Mouse (Mus musculus) liver, embryonic 12.5 days (tissue): ENCODE measurements around the gene Cep97. TPM values are rescaled to one million over a fixed set of nuclear protein-coding genes. Genes with fewer than 3 reads are reported as not detected.

Source experiments
- ATAC-seq: fragments of 200-750 bp; cut with Nextera tagmentation; 2 replicates; pipeline ENCODE4 v1.8.0; 2017; ENCODE audit warnings: moderate number of reproducible peaks, mild to moderate bottlenecking, moderate library complexity
- H3K27ac ChIP-seq: fragments of 300-500 bp; sonication (generic); 2 replicates; pipeline ENCODE4 v1.5.1; 2016; ENCODE audit warnings: mild to moderate bottlenecking
- H3K27me3 ChIP-seq: fragments of 300-500 bp; sonication (generic); replicated peaks from 2 replicates; pipeline ENCODE4 v1.6.1; 2016; ENCODE audit warnings: mild to moderate bottlenecking, moderate library complexity
- H3K36me3 ChIP-seq: fragments of 300-500 bp; sonication (generic); 2 replicates; pipeline ENCODE4 v1.6.1; 2016; ENCODE audit warnings: mild to moderate bottlenecking, moderate library complexity
- H3K4me1 ChIP-seq: fragments of 300-500 bp; sonication (generic); 2 replicates; pipeline ENCODE4 v1.6.1; 2016
- H3K4me2 ChIP-seq: fragments of 300-500 bp; sonication (generic); 2 replicates; pipeline ENCODE4 v1.6.1; 2016; ENCODE audit warnings: mild to moderate bottlenecking, moderate library complexity
- H3K4me3 ChIP-seq: fragments of 300-500 bp; sonication (generic); 2 replicates; pipeline ENCODE4 v1.5.1; 2016; ENCODE audit warnings: mild to moderate bottlenecking, moderate library complexity
- H3K9ac ChIP-seq: fragments of 300-500 bp; sonication (generic); 2 replicates; pipeline ENCODE4 v1.6.1; 2016; ENCODE audit warnings: mild to moderate bottlenecking, moderate library complexity
- H3K9me3 ChIP-seq: fragments of 300-500 bp; sonication (generic); replicated peaks from 2 replicates; pipeline ENCODE4 v1.6.1; 2016; ENCODE audit warnings: mild to moderate bottlenecking, moderate library complexity
- WGBS: fragments of 180-500 bp; shearing (Covaris S2); methylation state at CpG from one replicate; pipeline ENCODE4 v1.1.7; 2016; ENCODE audit not compliant: insufficient replicate concordance; 5-methylcytosine and 5-hydroxymethylcytosine counted together
- polyA plus RNA-seq: library from polyadenylated mRNA; unstranded; fragments of >200 nt; fragmentation: Nextera tagmentation; extraction: Ambion mirVana; gene quantifications from 2 replicates; pipeline ENCODE4 v1.2.1, GENCODE M21; 2016

Gene Cep97
- polyA plus RNA-seq, 1 experiment from 2014 or later: 6.0 TPM

DNA sequence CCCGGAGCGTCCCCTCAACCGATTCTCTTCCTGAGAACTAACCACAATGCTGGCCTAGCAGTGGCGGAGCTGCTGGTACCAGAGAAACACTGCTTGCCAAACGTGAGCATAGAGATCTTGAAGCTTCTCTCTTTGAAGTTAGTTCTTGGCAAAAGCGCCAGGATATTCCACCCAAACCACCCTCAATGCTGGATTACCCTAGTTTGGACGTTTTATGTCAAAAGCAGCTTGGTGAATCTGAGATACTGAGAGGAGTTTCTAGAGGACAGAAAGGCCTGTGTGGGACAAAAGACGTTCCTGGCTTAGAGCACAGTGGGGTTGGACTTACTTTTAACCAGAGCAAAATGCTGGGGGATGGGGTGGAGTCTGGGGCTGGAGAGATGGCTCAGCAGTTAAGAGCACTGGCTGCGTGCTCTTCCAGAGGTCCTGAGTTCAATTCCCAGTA, 39.0 kb downstream of the Cep97 start:
- WGBS: 6% methylated on average over 9 of the region's 9 CpGs
- Histone ChIP-seq H3K4me3 (peak overlapping the region; percentile 83), H3K36me3 (no peaks in the 10 kb centered on the region), H3K9me3 (no peaks in the 10 kb centered on the region), H3K27ac (peak overlapping the region; percentile 86), H3K4me1 (peaks cover 57% of the 10 kb centered on the region), H3K9ac (peak overlapping the region; percentile 78), H3K27me3 (no peaks in the 10 kb centered on the region), H3K4me2 (peak overlapping the region; percentile 97)
- no peak for ATAC-seq

- peaks cover 61% of the 10 kb centered on the region for H3K4me1 ChIP-seq
Measured at GRCm38 (mm10) chr16:55894893-55895650, 39.6 kb downstream of the Cep97 start, which contains the start of gene Nxpe3. Gene Nxpe3 (minus strand): TSS chr16:55895285.

GRCm38 (mm10) chr16:55894536-55894892, 40.1 kb downstream of the Cep97 start:
- no peaks in the 10 kb centered on the region for H3K27me3 ChIP-seq
- H3K36me3 ChIP-seq: peaks cover 11% of the 10 kb centered on the region
- H3K4me1 ChIP-seq: peaks cover 61% of the 10 kb centered on the region
- H3K4me2 ChIP-seq: peak overlapping the region; percentile 97
- peak overlapping the region; percentile 78 for H3K9ac ChIP-seq
- peak; percentile 37 for ATAC-seq
- H3K27ac ChIP-seq: peak overlapping the region; percentile 86
- H3K4me3 ChIP-seq: peak overlapping the region; percentile 83
- H3K9me3 ChIP-seq: no peaks in the 10 kb centered on the region
- 0% methylated on average over 4 of the region's 4 CpGs for WGBS

More at GRCm38 (mm10) chr16:55894893-55895650, 39.6 kb downstream of the Cep97 start, which contains the start of gene Nxpe3:
- no peaks in the 10 kb centered on the region for H3K27me3 ChIP-seq
- peak within 1 kb of the TSS; percentile 83 for H3K4me3 ChIP-seq
- peak; percentile 90 for ATAC-seq
- under 1% methylated on average over 74 of the region's 74 CpGs for WGBS
- peak within 1 kb of the TSS; percentile 78 for H3K9ac ChIP-seq
- peaks cover 6% of the 10 kb centered on the region for H3K36me3 ChIP-seq
- peak within 1 kb of the TSS; percentile 97 for H3K4me2 ChIP-seq
- no peaks in the 10 kb centered on the region for H3K9me3 ChIP-seq
- H3K27ac ChIP-seq: peak within 1 kb of the TSS; percentile 86

- Histone ChIP-seq H3K27ac (0 out of 2 replicates have a peak overlapping the region, but pooled peaks have one; percentile 15), H3K9ac (peak overlapping the region; percentile 78; the same call in 1 of the 2 replicates), H3K4me3 (peak overlapping the region; percentile 83), H3K4me2 (peak overlapping the region; percentile 97), H3K9me3 (no peaks in the 10 kb centered on the region), H3K36me3 (peaks cover 12% of the 10 kb centered on the region), H3K4me1 (peaks cover 61% of the 10 kb centered on the region), H3K27me3 (no peaks in the 10 kb centered on the region)
- 17% methylated on average over 8 of the region's 8 CpGs for WGBS
- 0 out of 2 replicates have a peak, but pooled peaks have one; percentile 24 for ATAC-seq
Measured at GRCm38 (mm10) chr16:55893410-55894107, 41.1 kb downstream of the Cep97 start.

DNA sequence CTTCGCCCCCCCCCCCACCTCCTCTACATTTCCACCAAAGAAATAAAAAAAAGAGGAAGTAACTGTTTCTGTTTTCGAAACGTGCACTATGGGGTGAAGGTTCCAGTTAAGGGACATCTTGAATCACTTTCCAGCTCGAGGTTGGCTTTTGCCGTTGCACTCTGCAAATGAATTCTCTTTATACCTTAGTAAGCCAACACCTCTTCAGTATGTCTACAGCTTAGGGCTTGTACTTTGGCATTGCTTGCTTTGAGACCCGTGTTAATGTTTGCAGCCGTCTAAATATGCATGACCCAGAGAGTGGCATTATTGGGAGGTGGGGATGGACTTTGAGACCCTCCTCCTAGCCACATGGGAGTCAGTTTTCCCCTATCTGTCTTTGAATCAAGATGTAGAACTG, 42.2 kb downstream of the Cep97 start:
- Histone ChIP-seq H3K4me3 (no peak overlapping the region), H3K9me3 (no peaks in the 10 kb centered on the region), H3K36me3 (peaks cover 12% of the 10 kb centered on the region), H3K4me1 (peaks cover 60% of the 10 kb centered on the region), H3K27ac (peak overlapping the region; percentile 33), H3K27me3 (no peaks in the 10 kb centered on the region), H3K9ac (no peak overlapping the region), H3K4me2 (peak overlapping the region; percentile 97)
- WGBS: 17% methylated on average over 6 of the region's 7 CpGs
- no peak for ATAC-seq

- H3K4me3 ChIP-seq: no peak overlapping the region
- peaks cover 50% of the 10 kb centered on the region for H3K4me1 ChIP-seq
- ATAC-seq: no peak
- H3K27ac ChIP-seq: no peak overlapping the region
- H3K9me3 ChIP-seq: no peaks in the 10 kb centered on the region
- H3K4me2 ChIP-seq: no peak overlapping the region
- 79% methylated on average over 7 of the region's 7 CpGs for WGBS
- H3K36me3 ChIP-seq: peaks cover 12% of the 10 kb centered on the region
- H3K27me3 ChIP-seq: no peaks in the 10 kb centered on the region
- H3K9ac ChIP-seq: no peak overlapping the region
Measured at GRCm38 (mm10) chr16:55891346-55891745, 43.3 kb downstream of the Cep97 start.

GRCm38 (mm10) chr16:55890346-55891136, 44.1 kb downstream of the Cep97 start:
- WGBS: 57% methylated on average over 19 of the region's 19 CpGs
- Histone ChIP-seq H3K36me3 (peaks cover 12% of the 10 kb centered on the region), H3K27ac (0 out of 2 replicates have a peak overlapping the region, but pooled peaks have one; percentile 40), H3K27me3 (no peaks in the 10 kb centered on the region), H3K9ac (no peak overlapping the region), H3K4me1 (peaks cover 43% of the 10 kb centered on the region), H3K4me3 (no peak overlapping the region), H3K9me3 (no peaks in the 10 kb centered on the region), H3K4me2 (peak overlapping the region; percentile 19)
- no peak for ATAC-seq

DNA sequence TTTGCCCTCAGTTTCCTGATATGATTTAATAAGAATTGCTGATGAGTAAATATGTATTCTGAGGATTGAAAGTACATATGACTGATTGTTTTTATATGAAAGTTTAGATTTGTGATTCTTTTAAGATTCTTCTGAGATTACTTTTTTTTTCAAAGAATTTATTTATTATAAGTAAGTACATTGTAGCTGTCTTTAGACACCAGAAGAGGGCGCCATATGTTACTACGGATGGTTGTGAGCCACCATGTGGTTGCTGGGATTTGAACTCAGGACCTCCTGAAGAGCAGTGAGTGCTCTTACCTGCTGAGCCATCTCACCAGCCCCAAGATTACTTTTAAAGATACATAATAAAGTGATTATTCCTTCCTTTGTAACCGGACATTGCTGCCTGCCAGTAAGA, 45.2 kb downstream of the Cep97 start:
- no peak overlapping the region for H3K4me3 ChIP-seq
- no peak overlapping the region for H3K9ac ChIP-seq
- no peaks in the 10 kb centered on the region for H3K9me3 ChIP-seq
- peaks cover 20% of the 10 kb centered on the region for H3K36me3 ChIP-seq
- no peak overlapping the region for H3K27ac ChIP-seq
- peaks cover 36% of the 10 kb centered on the region for H3K4me1 ChIP-seq
- H3K4me2 ChIP-seq: no peak overlapping the region
- no peak for ATAC-seq
- 75% methylated on average over 3 of the region's 3 CpGs for WGBS
- H3K27me3 ChIP-seq: no peaks in the 10 kb centered on the region

DNA sequence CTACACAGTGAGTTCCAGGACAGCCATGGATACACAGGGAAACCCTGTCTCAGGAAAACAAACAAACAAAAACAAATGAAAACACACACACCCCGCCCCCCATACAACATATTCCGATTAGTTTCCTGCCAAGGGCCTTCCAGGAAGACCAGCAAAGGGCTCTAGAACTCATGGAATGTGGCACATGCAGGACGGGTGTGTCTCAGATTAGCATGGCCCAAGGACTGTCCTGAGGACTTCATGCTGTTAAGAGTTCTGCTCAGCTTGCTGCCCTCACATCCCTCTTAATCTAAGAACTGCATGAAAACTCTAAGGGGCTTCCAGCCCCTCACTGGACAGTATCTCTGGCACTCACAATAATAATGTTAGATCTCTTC, 46.1 kb downstream of the Cep97 start:
- Histone ChIP-seq H3K27me3 (no peaks in the 10 kb centered on the region), H3K36me3 (peaks cover 23% of the 10 kb centered on the region), H3K4me3 (no peak overlapping the region), H3K9me3 (no peaks in the 10 kb centered on the region), H3K4me2 (no peak overlapping the region), H3K9ac (no peak overlapping the region), H3K4me1 (peaks cover 27% of the 10 kb centered on the region), H3K27ac (no peak overlapping the region)
- 69% methylated on average over 3 of the region's 3 CpGs for WGBS
- ATAC-seq: no peak

GRCm38 (mm10) chr16:55887814-55888583, 46.7 kb downstream of the Cep97 start:
- no peaks in the 10 kb centered on the region for H3K9me3 ChIP-seq
- peaks cover 21% of the 10 kb centered on the region for H3K4me1 ChIP-seq
- H3K9ac ChIP-seq: no peak overlapping the region
- H3K27me3 ChIP-seq: no peaks in the 10 kb centered on the region
- H3K27ac ChIP-seq: no peak overlapping the region
- WGBS: 37% methylated on average over 7 of the region's 7 CpGs
- ATAC-seq: peak; percentile 54
- peaks cover 23% of the 10 kb centered on the region for H3K36me3 ChIP-seq
- no peak overlapping the region for H3K4me3 ChIP-seq
- H3K4me2 ChIP-seq: no peak overlapping the region

- H3K9me3 ChIP-seq: no peaks in the 10 kb centered on the region
- no peaks in the 10 kb centered on the region for H3K4me1 ChIP-seq
- H3K9ac ChIP-seq: no peak overlapping the region
- no peak for ATAC-seq
- no peak overlapping the region for H3K4me2 ChIP-seq
- 77% methylated on average over 11 of the region's 11 CpGs for WGBS
- no peak overlapping the region for H3K27ac ChIP-seq
- no peaks in the 10 kb centered on the region for H3K27me3 ChIP-seq
- no peak overlapping the region for H3K4me3 ChIP-seq
- H3K36me3 ChIP-seq: peaks cover 11% of the 10 kb centered on the region
Measured at GRCm38 (mm10) chr16:55884246-55884645, 50.4 kb downstream of the Cep97 start.
